Mouse (Mus musculus) effector memory CD4-positive, alpha-beta T cell, adult 7 months (primary cell): ENCODE results near the gene Kcnk2. TPM values are rescaled to one million over a fixed set of nuclear protein-coding genes. Genes with fewer than 3 reads are reported as not detected.

Experiments used
- polyA plus RNA-seq: library from polyadenylated mRNA; unstranded; fragments of 100-300 nt; shearing (Covaris generic); gene quantifications from one replicate; pipeline ENCODE4 v1.2.1, GENCODE M21; 2017

Kcnk2 gene
- polyA plus RNA-seq, result 0.34 TPM

DNA sequence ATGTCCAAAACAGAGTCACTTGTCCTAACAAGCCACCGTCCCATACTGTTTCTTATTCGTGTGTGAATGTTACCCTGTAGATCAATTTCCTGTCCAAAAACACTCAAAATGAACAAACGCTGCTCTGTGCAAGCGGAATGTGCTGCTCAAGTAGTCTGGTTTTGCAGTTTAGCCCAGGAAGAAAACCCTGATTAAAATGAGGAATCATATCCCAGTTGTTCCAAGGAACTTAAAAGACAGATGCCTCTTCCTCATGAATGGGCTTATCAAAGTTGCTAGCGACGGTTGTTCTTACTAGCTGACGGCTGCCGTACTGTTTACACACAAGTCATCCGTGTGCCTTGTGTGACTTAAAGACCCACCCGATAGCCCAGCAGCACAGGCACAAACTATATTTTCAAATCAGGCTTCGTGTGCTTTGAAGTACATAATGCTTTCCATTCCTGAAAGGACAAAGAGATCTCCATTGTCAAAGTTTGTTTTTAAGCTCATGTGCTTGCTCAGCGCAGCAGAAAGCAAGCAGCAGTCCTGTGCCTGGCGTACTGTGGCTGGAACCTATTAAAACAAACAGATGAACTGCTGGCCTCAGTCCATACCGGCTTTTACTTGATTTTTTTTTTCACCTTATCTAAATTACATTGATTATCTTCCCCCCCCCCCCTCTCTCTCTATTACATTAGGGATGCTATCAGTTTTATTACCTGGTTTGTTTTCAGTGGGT is at the start of gene Kcnk2:
Gene Kcnk2, minus strand, starts transcription at position 51 of the 721 bp plus-strand sequence.

